Mouse (Mus musculus) ES-E14 (cell line): ENCODE measurements around the gene Agbl3. TPM values are rescaled to one million over a fixed set of nuclear protein-coding genes. Genes with fewer than 3 reads are reported as not detected.

Experiments used
- DNase-seq: peaks from one replicate; pipeline ENCODE4 v3.0.0-alpha.2; 2013; ENCODE audit warnings: low read depth, low spot score
- H3K27ac ChIP-seq: 2 replicates; pipeline ENCODE4 v1.5.1; 2012; ENCODE audit warnings: low read depth, mild to moderate bottlenecking, low read length, moderate library complexity, mixed read lengths; ENCODE audit not compliant: poor library complexity, insufficient read depth, severe bottlenecking
- H3K36me3 ChIP-seq: 2 replicates; pipeline ENCODE4 v1.6.1; 2012; ENCODE audit warnings: mild to moderate bottlenecking, low read length, moderate library complexity, mixed read lengths; ENCODE audit not compliant: control insufficient read depth, poor library complexity, insufficient read depth, severe bottlenecking
- H3K4me1 ChIP-seq, 2 experiments: fragments of 150-350 bp in 1 of 2; sonication (generic) in 1 of 2; 2 replicates each; pipeline ENCODE4 v1.6.1; 2012; ENCODE audit warnings: low read length in 2 of 2, mild to moderate bottlenecking in 1 of 2, mixed read lengths in 1 of 2; ENCODE audit not compliant: control insufficient read depth in 2 of 2, insufficient read depth in 2 of 2, poor library complexity in 1 of 2
- H3K4me3 ChIP-seq, 2 experiments: fragments of 150-350 bp in 1 of 2; sonication (generic) in 1 of 2; 2 replicates each; pipeline ENCODE4 v1.5.1; 2012; ENCODE audit warnings: low read length in 2 of 2, low read depth in 1 of 2, mild to moderate bottlenecking in 1 of 2, mixed read lengths in 1 of 2; ENCODE audit not compliant: insufficient read depth in 1 of 2, poor library complexity in 1 of 2, severe bottlenecking in 1 of 2
- H3K9ac ChIP-seq: 2 replicates; pipeline ENCODE4 v1.6.1; 2012; ENCODE audit warnings: low read depth, mild to moderate bottlenecking, low read length, mixed read lengths; ENCODE audit not compliant: poor library complexity, insufficient read depth, severe bottlenecking
- H3K9me3 ChIP-seq: fragments of 150-350 bp; sonication (generic); 2 replicates; pipeline ENCODE4 v1.6.1; 2012; ENCODE audit warnings: low read depth, mild to moderate bottlenecking, low read length; ENCODE audit not compliant: control insufficient read depth, insufficient read depth
- CHD2 ChIP-seq: IDR thresholded peaks from 2 replicates; pipeline ENCODE4 v1.6.1; 2014; ENCODE audit warnings: mild to moderate bottlenecking, low read depth, low read length, inconsistent platforms
- HCFC1 ChIP-seq: IDR thresholded peaks from 2 replicates; pipeline ENCODE4 v1.6.1; 2012; ENCODE audit warnings: low read length, inconsistent platforms, borderline replicate concordance; ENCODE audit not compliant: insufficient read depth
- MAFK ChIP-seq: IDR thresholded peaks from 2 replicates; pipeline ENCODE4 v1.6.1; 2014; ENCODE audit warnings: mild to moderate bottlenecking, low read depth, low read length, inconsistent platforms; ENCODE audit not compliant: insufficient read depth
- ZC3H11A ChIP-seq: IDR thresholded peaks from 2 replicates; pipeline ENCODE4 v1.6.1; 2012; ENCODE audit warnings: low read depth, mild to moderate bottlenecking, inconsistent platforms, low read length, borderline replicate concordance
- ZNF384 ChIP-seq: IDR thresholded peaks from 2 replicates; pipeline ENCODE4 v1.6.1; 2012; ENCODE audit warnings: low read depth, low read length, inconsistent platforms
- in situ Hi-C, 2 experiments: fragments of 600-800 bp; cut with MboI; formaldehyde crosslinking; loops; one replicate each; pipeline ENCODE4 v1.15.1; 2025; ENCODE audit warnings: low sequenced_read_pairs in 2 of 2, inconsistent platforms in 1 of 2; ENCODE audit not compliant: unreplicated experiment in 2 of 2
- total RNA-seq: library from RNA; depleted of rRNA; stranded (reverse); fragments of 300-350 nt; gene quantifications from 2 replicates; pipeline ENCODE4 v1.2.3, GENCODE M21; 2012

The Agbl3 gene
- total RNA-seq, 1 experiment = 2.6 TPM

GRCm38 (mm10) chr6:34861546-34862053, 81.4 kb downstream of the Agbl3 start:
- in situ Hi-C loops = no loop called here
- no peak overlapping the region for H3K4me3 ChIP-seq
- H3K9ac ChIP-seq = no peak overlapping the region
- H3K27ac ChIP-seq = no peak overlapping the region
- no peaks in the 10 kb centered on the region for H3K9me3 ChIP-seq
- DNase-seq = no peak
- TF ChIP-seq CHD2 (no peak), MAFK (no peak), ZNF384 (no peak)
- H3K4me1 ChIP-seq = peaks cover 2 to 11% of the 10 kb centered on the region in 2 experiments; a peak in 3 of 4 replicates
- no peaks in the 10 kb centered on the region for H3K36me3 ChIP-seq

- H3K9me3 ChIP-seq = no peaks in the 10 kb centered on the region
- H3K27ac ChIP-seq = no peak overlapping the region
- DNase-seq = no peak
- H3K36me3 ChIP-seq = no peaks in the 10 kb centered on the region
- H3K4me3 ChIP-seq = no peak overlapping the region
- in situ Hi-C loops = no loop called here
- H3K9ac ChIP-seq = no peak overlapping the region
- TF ChIP-seq ZNF384 (no peak), HCFC1 (no peak), ZC3H11A (no peak), MAFK (no peak)
- peaks cover 2 to 17% of the 10 kb centered on the region in 2 experiments; a peak in 3 of 4 replicates for H3K4me1 ChIP-seq
Measured at GRCm38 (mm10) chr6:34862381-34862780, 82.1 kb downstream of the Agbl3 start.

- Histone ChIP-seq H3K9ac (no peak within 1 kb of the TSS), H3K9me3 (no peaks in the 10 kb centered on the region), H3K4me3 (no peak within 1 kb of the TSS), H3K4me1 (peaks cover 2 to 17% of the 10 kb centered on the region in 2 experiments; a peak in 3 of 4 replicates), H3K27ac (no peak within 1 kb of the TSS), H3K36me3 (no peaks in the 10 kb centered on the region)
- no peak for DNase-seq
- TF ChIP-seq HCFC1 (no peak), ZNF384 (no peak), MAFK (no peak), CHD2 (no peak), ZC3H11A (no peak)
- in situ Hi-C loops = no loop called here
Measured at GRCm38 (mm10) chr6:34862791-34863403, 82.7 kb downstream of the Agbl3 start, which contains the start of gene Tmem140. TSS of gene Tmem140 (plus strand) at chr6:34863146.

- Histone ChIP-seq H3K27ac (no peak overlapping the region), H3K4me3 (no peak overlapping the region), H3K4me1 (peaks cover 2 to 20% of the 10 kb centered on the region in 2 experiments; a peak in 3 of 4 replicates), H3K9me3 (no peaks in the 10 kb centered on the region), H3K36me3 (no peaks in the 10 kb centered on the region), H3K9ac (no peak overlapping the region)
- TF ChIP-seq CHD2 (no peak), MAFK (no peak), ZNF384 (no peak), HCFC1 (no peak), ZC3H11A (no peak)
- DNase-seq = no peak
- in situ Hi-C loops = no loop called here
Measured at GRCm38 (mm10) chr6:34863786-34864514, 83.7 kb downstream of the Agbl3 start.
